Mouse (Mus musculus): ENCODE measurements around the gene Rexo5. TPM values are rescaled to one million over a fixed set of nuclear protein-coding genes. Genes with fewer than 3 reads are reported as not detected.

Gene Rexo5
- 10 to 100 TPM; 33.8 to 56.3 TPM for polyA plus RNA-seq (2017; shearing (Covaris generic))

GRCm38 (mm10) chr7:119793586-119794250 lies at the start of gene Rexo5, which contains the start of gene Eri2:
Rexo5 (plus strand) TSS chr7:119794006.
Eri2 (minus strand) TSS chr7:119794058.
- ATAC-seq, result peak; percentile 95

- no peak for ATAC-seq
Observed at GRCm38 (mm10) chr7:119744321-119744720, 49.5 kb upstream of the Rexo5 start.

DNA sequence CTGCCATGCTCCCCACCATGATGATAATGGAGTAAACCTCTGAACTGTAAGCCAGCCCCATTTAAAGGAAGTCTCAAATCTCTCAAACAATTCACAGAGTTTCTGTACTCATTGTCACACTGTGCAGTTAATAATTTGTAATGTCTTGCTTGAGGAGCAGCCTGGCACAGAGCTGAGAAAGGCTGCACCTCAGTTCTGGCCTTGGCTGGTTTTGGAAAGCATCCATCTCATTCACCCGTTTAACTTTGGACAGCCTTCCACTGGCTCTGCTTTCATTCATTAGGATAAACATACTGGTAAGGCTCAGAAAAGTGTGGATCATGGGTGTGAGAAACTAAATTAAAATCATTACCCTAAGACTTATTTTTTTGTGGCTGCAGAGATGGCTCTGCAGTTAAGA lies 47.9 kb upstream of the Rexo5 start:
- ATAC-seq, result no peak

GRCm38 (mm10) chr7:119748761-119749160 lies 45.0 kb upstream of the Rexo5 start:
- ATAC-seq, result no peak

DNA sequence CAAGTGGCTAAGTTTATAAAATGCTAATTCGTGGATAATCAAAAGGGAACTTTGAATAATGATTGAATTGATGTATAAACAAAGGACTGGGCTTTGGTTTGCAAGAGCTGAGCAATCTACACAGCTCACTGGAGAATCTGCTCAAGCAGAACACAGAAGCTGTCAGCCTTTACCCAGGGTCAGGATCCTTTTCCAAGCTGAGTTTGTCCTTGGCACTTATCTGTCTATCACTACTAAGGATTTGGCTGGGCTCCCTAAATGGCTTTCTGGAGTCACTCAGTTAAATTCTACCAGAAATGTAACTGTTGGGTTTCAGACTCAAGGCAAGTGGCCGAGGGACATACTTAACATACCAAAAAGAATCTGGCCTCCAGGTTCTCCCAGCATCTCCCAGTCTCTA lies 43.9 kb upstream of the Rexo5 start:
- no peak for ATAC-seq

DNA sequence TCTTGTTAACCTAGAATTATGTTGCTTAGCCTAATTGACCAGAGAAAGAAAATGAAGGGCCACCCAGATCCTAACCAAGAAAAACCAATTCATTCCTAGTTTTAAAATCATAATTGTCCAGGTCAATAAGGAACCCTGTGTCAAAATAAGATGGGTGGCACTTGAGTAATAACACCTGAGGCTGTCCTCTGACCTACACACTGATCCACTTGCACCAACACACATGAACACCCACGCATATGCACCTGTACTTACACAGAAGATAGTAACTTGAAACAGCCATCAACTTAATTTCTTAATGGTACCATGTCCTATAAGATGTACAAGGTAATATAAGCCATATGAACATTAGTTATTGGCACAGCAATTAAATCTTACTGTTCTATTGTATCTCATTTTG lies 40.1 kb upstream of the Rexo5 start:
- no peak for ATAC-seq

DNA sequence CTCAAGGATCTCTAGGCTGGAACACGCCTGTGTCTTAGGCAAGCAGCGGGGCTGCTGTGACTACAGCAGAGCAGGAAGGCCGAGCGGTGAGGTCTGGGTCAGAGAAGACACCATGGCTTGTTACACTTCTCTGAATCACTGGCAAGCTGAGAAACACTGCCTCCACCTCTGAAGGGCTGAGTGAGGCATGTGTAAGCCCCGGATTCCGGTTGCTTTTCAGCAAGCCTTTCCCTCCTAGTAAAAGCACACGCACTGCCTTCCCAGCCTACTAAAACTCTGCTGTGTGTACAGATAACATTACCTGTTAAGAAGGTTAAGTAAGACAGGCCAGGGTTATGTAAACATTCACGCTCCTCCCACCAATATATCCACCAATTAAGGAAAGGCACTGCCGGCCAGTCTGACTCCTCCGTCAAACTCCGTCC lies 33.3 kb upstream of the Rexo5 start, which contains the start of gene Acsm3:
TSS of gene Acsm3 (plus strand) at position 397 of the 425 bp plus-strand sequence.
- ATAC-seq, result no peak

DNA sequence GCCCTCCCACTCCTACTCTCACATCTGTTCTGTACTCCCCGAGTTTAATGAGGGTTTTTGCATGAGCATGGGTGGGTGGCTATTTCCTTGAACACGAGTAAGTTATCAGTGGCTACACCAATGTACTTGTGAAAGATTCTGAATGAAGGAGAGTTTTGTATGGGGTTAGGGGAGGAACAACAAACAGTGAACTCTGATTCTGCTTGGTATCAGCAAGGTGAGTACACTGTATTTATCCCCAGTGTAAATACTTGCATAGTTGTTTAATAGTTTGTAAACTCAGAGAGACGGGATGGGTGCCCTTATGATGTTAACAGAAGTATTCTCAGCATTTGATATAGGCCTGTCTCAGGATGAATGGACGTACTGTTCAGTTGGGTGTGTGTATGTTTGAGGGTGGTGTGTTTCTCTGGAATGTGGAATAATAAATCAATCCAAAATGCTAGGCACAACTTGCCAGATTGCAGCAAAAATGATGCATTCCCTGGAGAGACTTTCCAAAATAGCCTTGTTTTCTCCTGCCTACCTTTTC lies 31.6 kb upstream of the Rexo5 start:
- no peak for ATAC-seq

DNA sequence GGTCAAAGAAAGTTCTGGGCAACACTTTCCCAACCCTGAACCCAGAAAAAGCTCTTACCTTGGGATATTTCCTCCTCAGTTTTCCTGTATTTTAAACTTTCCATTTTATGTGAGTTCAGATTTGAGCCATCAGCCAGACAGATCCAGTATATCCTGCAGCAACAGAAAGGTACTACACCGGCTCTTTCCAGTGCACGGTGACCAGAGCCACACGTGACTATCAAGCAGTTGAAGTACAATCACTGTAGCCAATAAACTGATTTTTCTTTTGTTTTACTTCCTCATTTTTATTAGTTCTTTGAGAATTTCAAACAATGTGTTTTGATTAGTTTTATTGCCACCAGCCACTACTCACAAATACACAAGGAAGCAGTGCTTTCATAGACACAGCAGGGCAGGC lies 29.4 kb upstream of the Rexo5 start:
- ATAC-seq, result no peak

- no peak for ATAC-seq
Observed at GRCm38 (mm10) chr7:119766996-119767395, 26.8 kb upstream of the Rexo5 start.

- ATAC-seq, result no peak
Observed at GRCm38 (mm10) chr7:119769895-119770294, 23.9 kb upstream of the Rexo5 start.

GRCm38 (mm10) chr7:119783453-119783852 lies 10.4 kb upstream of the Rexo5 start:
- ATAC-seq, result no peak

GRCm38 (mm10) chr7:119784908-119785307 lies 8.9 kb upstream of the Rexo5 start:
- no peak for ATAC-seq

- no peak for ATAC-seq
Observed at GRCm38 (mm10) chr7:119789024-119789423, 4.8 kb upstream of the Rexo5 start.

DNA sequence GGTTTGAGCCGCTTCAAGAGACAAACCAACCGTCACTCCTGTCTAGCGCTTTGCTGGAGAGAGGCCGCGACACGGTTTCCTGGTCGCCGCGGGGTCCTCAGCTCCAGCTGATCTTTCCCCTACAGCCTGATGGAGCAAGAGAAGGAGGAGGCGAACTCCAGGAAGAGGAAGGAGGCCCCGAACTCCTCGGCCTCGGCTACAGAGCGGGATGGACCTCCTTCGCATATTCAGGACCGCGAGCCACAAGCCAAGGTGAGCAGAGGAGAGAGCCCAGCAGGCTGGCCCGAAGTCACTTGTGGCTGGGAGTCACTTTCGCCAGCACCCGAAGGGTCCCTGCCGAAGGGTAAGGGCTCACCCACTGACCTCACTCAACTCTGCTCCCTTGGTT lies 439 bp downstream of the Rexo5 start:
- no peak for ATAC-seq

GRCm38 (mm10) chr7:119795311-119795710 lies 1.5 kb downstream of the Rexo5 start:
- ATAC-seq, result no peak

GRCm38 (mm10) chr7:119800488-119800887 lies 6.7 kb downstream of the Rexo5 start:
- peak; percentile 44 for ATAC-seq

GRCm38 (mm10) chr7:119800991-119801390 lies 7.2 kb downstream of the Rexo5 start:
- peak; percentile 80 for ATAC-seq

- no peak for ATAC-seq
Observed at GRCm38 (mm10) chr7:119807396-119807795, 13.6 kb downstream of the Rexo5 start.

- ATAC-seq, result peak; percentile 87
Observed at GRCm38 (mm10) chr7:119808723-119809122, 14.9 kb downstream of the Rexo5 start.

- no peak for ATAC-seq
Observed at GRCm38 (mm10) chr7:119835371-119835770, 41.6 kb downstream of the Rexo5 start.

- ATAC-seq, result peak; percentile 91
Observed at GRCm38 (mm10) chr7:119835996-119836777, 42.4 kb downstream of the Rexo5 start.

- peak; percentile 62 for ATAC-seq
Observed at GRCm38 (mm10) chr7:119841820-119842449, 48.1 kb downstream of the Rexo5 start.

All from activated CD4-positive, CD25-positive, alpha-beta regulatory T cell, adult 4 months (primary cell).